8 mouse cellular contexts compared by ENCODE assay signal in the genomic region with DNA sequence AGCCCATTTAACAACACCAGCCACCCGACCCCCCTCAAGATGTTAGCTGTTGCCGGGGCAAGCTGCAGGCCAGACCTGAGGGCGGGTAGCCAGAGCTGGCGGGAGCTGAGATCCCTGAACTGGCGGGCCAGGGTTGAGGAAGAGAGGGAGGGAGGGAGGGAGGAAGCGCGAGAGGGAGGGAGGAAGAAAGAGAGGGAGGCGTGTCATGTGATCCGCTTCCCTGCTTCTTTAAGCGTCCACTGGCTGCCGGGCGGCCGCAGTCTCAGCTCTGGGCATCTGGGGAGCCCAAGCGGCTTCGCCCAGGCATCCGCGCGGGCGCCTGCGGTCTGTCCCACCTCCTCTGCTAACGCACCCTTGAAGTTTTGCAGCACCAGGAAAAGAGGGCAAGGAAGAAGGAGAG. TPM values are rescaled to one million over a fixed set of nuclear protein-coding genes. Genes with fewer than 3 reads are reported as not detected.
DNase-seq lines count a peak whose midpoint lies in the region; ATAC-seq and TF ChIP-seq lines count a peak whose summit lies in the region.

A gene (plus strand): TSS at position 192 of the 400 bp plus-strand sequence.

- peak within 1 kb of the TSS; percentile 77 for H3K4me3 ChIP-seq in lung, embryonic 15.5 days
- H3K4me3 ChIP-seq in olfactory bulb, adult 2 months (ENCODE audit: insufficient read depth, low read depth, low read length) = peak within 1 kb of the TSS; percentile 78

- peak within 1 kb of the TSS; percentile 92 for H3K27ac ChIP-seq in lung, embryonic 15.5 days
- H3K27ac ChIP-seq in olfactory bulb, adult 2 months (ENCODE audit: insufficient read depth, low read depth, low read length) = peak within 1 kb of the TSS; percentile 92

- H3K4me1 ChIP-seq in lung, embryonic 15.5 days = peaks cover 7% of the 10 kb centered on the region
- H3K4me1 ChIP-seq in olfactory bulb, adult 2 months (ENCODE audit: control insufficient read depth, insufficient read depth, low read length) = peaks cover 2% of the 10 kb centered on the region; the same call in 1 of the 2 replicates

- peak; percentile 70 for TF ChIP-seq POLR2A in olfactory bulb, adult 2 months (IDR thresholded peaks at IDR 0.05; ENCODE audit: insufficient read depth, low read depth, low read length)

- peak; percentile 69 for DNase-seq in MN1 (ENCODE audit: low spot score)
- peak; percentile 10 for DNase-seq in cerebellum, adult 9-11 months
- DNase-seq in layer of hippocampus, adult 8-10 months (ENCODE audit: low spot score in 2 of 2) = peak; percentile 25 to 58
- DNase-seq in thymus, postnatal 14 days = peak; percentile 48

- WGBS in lung, embryonic 15.5 days = 0% methylated on average over 20 of the region's 21 CpGs
- WGBS in olfactory bulb, adult 2 months = under 1% methylated on average over 20 of the region's 21 CpGs

- H3K36me3 ChIP-seq in lung, embryonic 15.5 days = no peaks in the 10 kb centered on the region

- no peak for TF ChIP-seq CTCF in olfactory bulb, adult 2 months (IDR thresholded peaks at IDR 0.05; ENCODE audit: insufficient read depth, low read depth, low read length)

- H3K9ac ChIP-seq in lung, embryonic 15.5 days = peak within 1 kb of the TSS; percentile 73

- ATAC-seq in frontal cortex, adult (ENCODE audit: low TSS enrichment) = peak; percentile 82
- ATAC-seq in hematopoietic stem cell, adult 5-6 weeks (replicated peaks in 1 of 2; ENCODE audit: insufficient read depth in 1 of 2, low FRiP score in 2 of 2, low TSS enrichment in 1 of 2, low read depth in 1 of 2, poor library complexity in 2 of 2, severe bottlenecking in 2 of 2) = peak; percentile 66 to 72
- ATAC-seq in lung, embryonic 15.5 days (ENCODE audit: borderline replicate concordance, extremely low read depth, low FRiP score, low TSS enrichment) = peak; percentile 94

- no peaks in the 10 kb centered on the region for H3K9me3 ChIP-seq in lung, embryonic 15.5 days

- H3K27me3 ChIP-seq in lung, embryonic 15.5 days = no peaks in the 10 kb centered on the region

- peak within 1 kb of the TSS; percentile 80 for H3K4me2 ChIP-seq in lung, embryonic 15.5 days

RNA-seq across cellular contexts. Expression of the gene that starts here (rescaled TPM):
- total RNA-seq in hematopoietic stem cell, adult 5-6 weeks (2017) = 54.5 and 58.1 TPM in 2 replicates
- total RNA-seq in layer of hippocampus, adult 8-10 months (2022) = 10 to 100 TPM; 26.4 to 33.9 (median 28.4) TPM
- polyA plus RNA-seq in lung, embryonic 15.5 days (2015; fragmentation: Nextera tagmentation; extraction: Ambion mirVana) = 162 and 170 TPM in 2 replicates
- not detected in 2 replicates for polyA plus RNA-seq in olfactory bulb, adult 2 months (2012; ENCODE audit: insufficient read depth, insufficient read length, low replicate concordance, missing spikeins)

Comparison
In these comparisons a context has a peak if more than half of its experiments do, and no peak if none do; other contexts are left out.
1. Peak in every context shown above with its lines: DNase-seq, ATAC-seq, H3K4me3 ChIP-seq and H3K27ac ChIP-seq.
2. DNase-seq: peak in every context shown above with its lines; median percentile 69 in MN1; 48 in thymus, postnatal 14 days; 42 in layer of hippocampus, adult 8-10 months; 10 in cerebellum, adult 9-11 months.